Mouse (Mus musculus): ENCODE results near the gene Rhbdl3. TPM values are rescaled to one million over a fixed set of nuclear protein-coding genes. Genes with fewer than 3 reads are reported as not detected.

Rhbdl3 gene
- 0.44 TPM for total RNA-seq (2023)

GRCm38 (mm10) chr11:80300551-80301315, at the start of gene Rhbdl3:
TSS of gene Rhbdl3 (plus strand) at chr11:80300912.

GRCm38 (mm10) chr11:80377712-80378451, 77.2 kb downstream of the Rhbdl3 start, which contains the start of gene 5730455P16Rik:
TSS of gene 5730455P16Rik (minus strand) at chr11:80378034.

GRCm38 (mm10) chr11:80383019-80383625, 82.4 kb downstream of the Rhbdl3 start, which contains the start of gene Zfp207:
TSS of gene Zfp207 (plus strand) at chr11:80383279.

Other genes starting within 250 kb of the Rhbdl3 start
- 298 TPM for gene Crlf3, start 219.9 kb upstream of the Rhbdl3 start, total RNA-seq (2023)
- 5.7 TPM for gene Atad5, start 211.5 kb upstream of the Rhbdl3 start, total RNA-seq (2023)
- gene Tefm, start 158.7 kb upstream of the Rhbdl3 start, total RNA-seq (2023): 2.9 TPM
- gene Adap2, start 146.8 kb upstream of the Rhbdl3 start, total RNA-seq (2023): 2.4 TPM
- gene Rnf135, start 117.1 kb upstream of the Rhbdl3 start, total RNA-seq (2023): 3.6 TPM
- 40.6 TPM for gene Rhot1, start 91.9 kb upstream of the Rhbdl3 start, total RNA-seq (2023)
- gene 5730455P16Rik, start 77.1 kb downstream of the Rhbdl3 start, total RNA-seq (2023): 14.1 TPM
- gene Zfp207, start 82.4 kb downstream of the Rhbdl3 start, total RNA-seq (2023): 183 TPM
- gene Psmd11, start 127.7 kb downstream of the Rhbdl3 start, total RNA-seq (2023): 87.9 TPM
- gene Cdk5r1, start 176.1 kb downstream of the Rhbdl3 start, total RNA-seq (2023): 5.1 TPM

Data from CD4-positive naive resting alpha-beta T cell, adult 76 days (primary cell).